Mouse (Mus musculus) thymus, adult 2 months (tissue): Measurements from ENCODE around the gene Utp11.

Source experiments
- CTCF ChIP-seq: fragments of 200-500 bp; IDR thresholded peaks from 2 replicates; pipeline ENCODE4 v1.5.1; 2012; ENCODE audit warnings: mild to moderate bottlenecking, control low read depth, low read length, moderate library complexity, borderline replicate concordance; ENCODE audit not compliant: control insufficient read depth, poor library complexity, insufficient read depth; ENCODE audit errors: extremely low read depth
- POLR2A ChIP-seq: fragments of 200-500 bp; IDR thresholded peaks from 2 replicates; pipeline ENCODE4 v1.6.1; 2012; ENCODE audit warnings: mild to moderate bottlenecking, low read length, control low read depth, moderate library complexity; ENCODE audit not compliant: control insufficient read depth, poor library complexity, insufficient read depth; ENCODE audit errors: extremely low read depth

GRCm38 (mm10) chr4:124683474-124683873 lies 9.9 kb downstream of the Utp11 start:
- TF ChIP-seq POLR2A (no peak), CTCF (no peak)
